Comparison of ENCODE assay signal across 8 mouse cellular contexts in genomic region chr12:103388505-103389347, GRCm38 (mm10). TPM values are rescaled to one million over a fixed set of nuclear protein-coding genes. Genes with fewer than 3 reads are reported as not detected.
DNase-seq lines count a peak whose midpoint lies in the region; ATAC-seq lines count a peak whose summit lies in the region.

Gene Otub2 (plus strand): TSS chr12:103388682.

- peak; percentile 93 for DNase-seq in adipocyte (ENCODE audit: low spot score)
- peak; percentile 98 for DNase-seq in embryo, embryonic 10 days (ENCODE audit: low spot score)
- peak; percentile 96 for DNase-seq in gastrocnemius, postnatal 14 days
- DNase-seq in left cerebral cortex, postnatal 10 days (ENCODE audit: extremely low spot score in 1 of 2, low spot score in 2 of 2), result peak; percentile 97
- DNase-seq in right cerebral cortex, postnatal 25 days, result peak; percentile 98
- peak; percentile 95 for DNase-seq in urinary bladder, postnatal 4 days (ENCODE audit: low spot score in 2 of 2)

- peak; percentile 99 for ATAC-seq in inflammation-experienced regulatory T-cells, adult 6 months
- peak; percentile 93 for ATAC-seq in megakaryocyte-erythroid progenitor cell, adult 5-6 weeks (replicated peaks; ENCODE audit: low FRiP score, low TSS enrichment, poor library complexity, severe bottlenecking)

- intact Hi-C loops in gastrocnemius, postnatal 14 days (cut with DNase I; ENCODE audit: low total_unique reads), result no loop called here
- intact Hi-C loops in left cerebral cortex, postnatal 10 days (cut with DNase I), result no loop called here

RNA-seq across cellular contexts. Expression of gene Otub2, which starts in this region (rescaled TPM):
- 1 to 10 TPM; 3.1 to 3.6 TPM for total RNA-seq in gastrocnemius, postnatal 14 days (2021)
- 1 to 10 TPM; 1.3 to 2.3 (median 1.9) TPM for polyA plus RNA-seq in inflammation-experienced regulatory T-cells, adult 6 months (2017; shearing (Covaris generic))
- total RNA-seq in left cerebral cortex, postnatal 10 days (2021), result 10 to 100 TPM; 20.6 to 23.2 TPM
- 10.4 and 11.9 TPM in 2 replicates for total RNA-seq in megakaryocyte-erythroid progenitor cell, adult 5-6 weeks (2014; fragmentation: Nextera tagmentation)
- total RNA-seq in megakaryocyte-erythroid progenitor cell, adult 5-6 weeks (2017), result 3.0 and 7.1 TPM in 2 replicates

Comparison
In these comparisons a context has a peak if more than half of its experiments do, and no peak if none do; other contexts are left out.
1. Peak in every context shown above with its lines: DNase-seq and ATAC-seq.